Mouse (Mus musculus): ENCODE results near the gene Gm20388.

The Gm20388 gene

GRCm38 (mm10) chr8:121628681-121629080 lies 1718.0 kb downstream of the Gm20388 start:
- DNase-seq = no peak

- DNase-seq = peak; percentile 14
These were observed 1721.0 kb downstream of the Gm20388 start for GRCm38 (mm10) chr8:121631645-121632071.

GRCm38 (mm10) chr8:121632401-121632800 lies 1721.8 kb downstream of the Gm20388 start:
- no peak for DNase-seq

GRCm38 (mm10) chr8:121635534-121635933 lies 1724.9 kb downstream of the Gm20388 start:
- peak; percentile 18 for DNase-seq

GRCm38 (mm10) chr8:121636180-121636579 lies 1725.5 kb downstream of the Gm20388 start:
- no peak for DNase-seq

GRCm38 (mm10) chr8:121642804-121643203 lies 1732.2 kb downstream of the Gm20388 start:
- no peak for DNase-seq

- peak; percentile 17 for DNase-seq
These were observed 1732.7 kb downstream of the Gm20388 start for GRCm38 (mm10) chr8:121643384-121643783.

GRCm38 (mm10) chr8:121647511-121648215 lies 1737.0 kb downstream of the Gm20388 start:
- no peak for DNase-seq

GRCm38 (mm10) chr8:121648451-121648850 lies 1737.8 kb downstream of the Gm20388 start:
- no peak for DNase-seq

GRCm38 (mm10) chr8:121649423-121649822 lies 1738.8 kb downstream of the Gm20388 start:
- DNase-seq = no peak

GRCm38 (mm10) chr8:121649904-121650303 lies 1739.3 kb downstream of the Gm20388 start:
- DNase-seq = no peak

- DNase-seq = no peak
These were observed 1740.0 kb downstream of the Gm20388 start for GRCm38 (mm10) chr8:121650389-121651307.

- no peak for DNase-seq
These were observed 1740.8 kb downstream of the Gm20388 start for GRCm38 (mm10) chr8:121651308-121651873.

- no peak for DNase-seq
These were observed 1741.3 kb downstream of the Gm20388 start for GRCm38 (mm10) chr8:121651874-121652361.

GRCm38 (mm10) chr8:121652774-121653323 lies 1742.2 kb downstream of the Gm20388 start, which contains the start of gene Zcchc14:
Zcchc14 (minus strand) TSS chr8:121652901.
- DNase-seq = peak; percentile 89

GRCm38 (mm10) chr8:121653340-121654019 lies 1742.8 kb downstream of the Gm20388 start:
- no peak for DNase-seq

- no peak for DNase-seq
These were observed 1743.5 kb downstream of the Gm20388 start for GRCm38 (mm10) chr8:121654131-121654530.

- DNase-seq = no peak
These were observed 1744.4 kb downstream of the Gm20388 start for GRCm38 (mm10) chr8:121654966-121655494.

- DNase-seq = no peak
These were observed 1750.0 kb downstream of the Gm20388 start for GRCm38 (mm10) chr8:121660602-121661001.

- DNase-seq = no peak
These were observed 1751.2 kb downstream of the Gm20388 start for GRCm38 (mm10) chr8:121661631-121662357.

- DNase-seq = no peak
These were observed 1752.5 kb downstream of the Gm20388 start for GRCm38 (mm10) chr8:121663101-121663500.

Measured in liver (tissue).